Mouse (Mus musculus): ENCODE measurements at regions not wholly inside any gene's neighbourhood (a gene's known extent, or its start where the extent isn't known, plus 50 kb on each side); places are given as distances from the start of the nearest gene placed in this dataset.
"Not testable (repeated sequence)": the region's sequence is repeated elsewhere in the genome, so short reads cannot be mapped to it uniquely, and the experiment has no call there.

- not testable (repeated sequence) for DNase-seq
These were observed 183.7 kb upstream of the Ccdc54 start for GRCm38 (mm10) chr16:50774699-50775098.

- DNase-seq, result no peak
These were observed 175.3 kb upstream of the Ccdc54 start for GRCm38 (mm10) chr16:50766055-50766770.

DNA sequence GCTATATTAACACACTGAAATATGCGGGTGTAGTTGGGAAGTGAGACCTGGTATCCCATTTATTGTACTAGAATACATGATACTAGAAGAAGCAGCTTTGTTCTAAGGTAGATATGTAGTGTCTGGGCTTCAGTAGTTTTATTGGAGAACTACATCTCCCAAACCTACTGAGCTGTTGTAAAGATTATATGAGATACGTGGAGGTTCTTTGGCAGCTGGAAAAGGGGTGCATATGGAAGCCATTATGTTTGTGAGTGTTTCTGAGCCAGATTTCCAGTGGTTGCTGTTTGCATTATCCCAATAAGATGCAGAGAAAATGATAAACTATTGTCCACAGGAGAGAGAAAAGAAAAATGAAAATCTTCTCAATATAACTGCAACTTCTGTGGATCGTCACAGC is 171.1 kb upstream of the Ccdc54 start:
- DNase-seq, result no peak

DNA sequence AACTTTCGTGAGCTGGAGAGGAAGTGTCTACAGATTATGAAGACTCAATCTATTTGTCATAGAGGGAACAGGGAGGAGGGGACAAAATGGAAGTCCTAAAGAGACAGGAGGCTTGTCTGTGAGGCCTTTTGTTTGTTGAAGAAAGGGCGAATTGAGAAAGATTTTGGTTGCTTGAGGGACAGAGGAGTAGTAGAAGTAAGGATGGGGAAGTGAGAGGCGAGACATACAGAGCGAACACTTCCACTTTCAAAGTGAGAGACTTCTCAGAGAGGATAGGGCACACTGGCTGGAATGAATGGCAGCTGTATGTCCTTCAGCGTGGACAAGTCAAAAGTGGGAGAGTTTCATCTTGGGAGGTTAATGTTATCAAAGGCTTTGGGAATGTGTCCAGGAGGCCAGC is 169.0 kb upstream of the Ccdc54 start:
- no peak for DNase-seq

GRCm38 (mm10) chr16:50756696-50757095 is 165.7 kb upstream of the Ccdc54 start:
- DNase-seq, result peak; percentile 80

- peak; percentile 81 for DNase-seq
These were observed 162.8 kb upstream of the Ccdc54 start for GRCm38 (mm10) chr16:50753612-50754389.

GRCm38 (mm10) chr16:50753046-50753445 is 162.1 kb upstream of the Ccdc54 start:
- DNase-seq, result peak; percentile 37

- DNase-seq, result peak; percentile 57
These were observed 161.3 kb upstream of the Ccdc54 start for GRCm38 (mm10) chr16:50752277-50752600.

- DNase-seq, result peak; percentile 71
These were observed 160.7 kb upstream of the Ccdc54 start for GRCm38 (mm10) chr16:50751495-50752276.

GRCm38 (mm10) chr16:50747698-50748097 is 156.7 kb upstream of the Ccdc54 start:
- DNase-seq, result no peak

GRCm38 (mm10) chr16:50745723-50746122 is 154.8 kb upstream of the Ccdc54 start:
- DNase-seq, result no peak

DNA sequence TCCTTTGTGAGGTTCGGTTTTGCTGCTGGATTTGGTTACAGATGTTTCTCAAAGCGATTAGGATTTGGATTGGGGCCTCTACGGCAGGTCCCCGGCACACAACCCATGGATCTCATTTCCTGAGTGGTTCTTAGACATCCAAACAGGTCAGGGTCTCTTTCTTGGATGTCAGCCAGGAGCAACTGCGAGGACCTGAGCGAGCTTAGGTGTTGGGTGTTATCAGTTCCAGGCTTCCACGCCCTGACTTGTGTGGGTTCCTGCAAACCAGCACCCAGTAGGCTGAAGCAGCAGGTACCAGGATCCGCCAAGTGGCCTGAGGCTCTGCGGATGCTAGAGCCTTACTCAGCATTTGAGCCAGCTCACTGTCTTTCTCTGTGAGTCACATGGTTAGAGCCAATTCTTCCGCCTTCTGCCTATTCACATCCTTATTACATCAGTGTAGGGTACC is 146.5 kb upstream of the Ccdc54 start:
- peak; percentile 44 for DNase-seq

- DNase-seq, result peak; percentile 95
These were observed 145.4 kb upstream of the Ccdc54 start for GRCm38 (mm10) chr16:50736151-50737047.

DNA sequence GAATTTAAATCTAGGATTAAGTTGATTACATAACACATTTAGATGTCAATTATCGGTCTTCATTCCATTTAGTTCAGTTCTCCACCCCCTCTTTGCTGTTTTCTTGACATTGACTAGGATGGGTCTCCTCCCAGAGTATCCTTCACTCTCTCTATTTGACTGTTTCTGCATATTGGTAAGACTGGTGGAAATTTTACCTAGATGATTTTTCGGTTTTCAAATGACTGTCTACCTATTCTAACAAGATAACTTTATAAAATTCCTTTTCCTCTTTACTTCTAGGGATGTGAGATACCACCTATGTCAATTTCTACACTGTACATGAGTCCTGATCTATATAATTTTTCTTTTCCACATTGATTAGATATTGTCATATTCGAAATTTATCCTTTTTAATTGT is 142.4 kb upstream of the Ccdc54 start:
- DNase-seq, result no peak

GRCm38 (mm10) chr16:50732082-50733006 is 141.4 kb upstream of the Ccdc54 start:
- peak; percentile 95 for DNase-seq

DNA sequence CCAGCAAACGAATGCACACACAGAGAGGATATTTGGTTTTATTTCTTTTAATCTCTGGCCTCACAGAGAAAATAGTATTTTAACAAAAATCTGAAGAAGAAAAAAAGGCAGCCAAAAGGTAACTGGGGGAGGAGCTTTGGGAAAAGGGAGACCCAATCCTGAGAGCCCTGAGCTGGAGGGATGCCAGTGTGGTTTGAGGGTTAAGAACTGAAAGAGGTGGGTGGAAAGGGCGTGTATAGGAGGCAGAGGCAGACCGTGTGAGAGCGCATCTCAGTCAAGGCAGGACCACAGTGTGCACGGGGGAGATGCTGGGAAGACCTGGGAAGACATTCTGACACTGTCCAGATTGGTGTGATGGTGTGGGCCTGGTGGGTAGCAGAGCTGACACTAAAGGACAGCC is 138.4 kb upstream of the Ccdc54 start:
- DNase-seq, result no peak

GRCm38 (mm10) chr16:50723144-50723543 is 132.2 kb upstream of the Ccdc54 start:
- no peak for DNase-seq

DNA sequence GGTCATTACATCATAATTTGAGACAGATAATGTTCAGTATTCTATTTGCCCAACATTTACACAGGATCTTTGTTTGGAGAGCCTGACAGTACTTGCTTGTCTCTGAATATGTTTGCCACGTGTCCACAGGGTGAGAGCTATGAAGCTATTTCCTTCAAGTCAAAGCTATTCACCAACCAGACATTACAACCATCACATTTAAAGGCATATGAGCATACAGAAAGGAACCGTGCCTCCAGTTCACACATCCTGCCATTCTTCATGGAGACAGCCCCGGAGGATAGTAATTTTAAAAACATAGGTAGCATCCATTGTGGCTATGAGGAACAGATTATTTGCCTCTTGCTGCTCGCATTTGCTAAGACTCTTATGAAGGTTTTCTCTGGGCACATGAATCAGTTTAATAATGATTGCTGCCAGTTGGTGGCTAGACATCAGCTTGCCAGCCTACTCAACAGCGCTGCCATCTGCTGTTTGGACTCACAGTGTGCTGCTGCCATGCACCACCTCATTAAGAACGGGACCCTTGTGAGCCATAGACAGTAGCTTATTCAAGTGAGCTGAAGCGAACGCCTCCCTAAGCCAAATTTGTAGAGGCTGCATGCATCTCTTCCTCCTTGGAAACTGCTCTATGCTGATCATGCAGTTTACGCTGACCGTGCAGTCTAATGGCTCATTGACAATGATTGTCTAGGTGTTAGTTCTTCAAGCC is 126.5 kb upstream of the Ccdc54 start:
- DNase-seq, result peak; percentile 12

DNA sequence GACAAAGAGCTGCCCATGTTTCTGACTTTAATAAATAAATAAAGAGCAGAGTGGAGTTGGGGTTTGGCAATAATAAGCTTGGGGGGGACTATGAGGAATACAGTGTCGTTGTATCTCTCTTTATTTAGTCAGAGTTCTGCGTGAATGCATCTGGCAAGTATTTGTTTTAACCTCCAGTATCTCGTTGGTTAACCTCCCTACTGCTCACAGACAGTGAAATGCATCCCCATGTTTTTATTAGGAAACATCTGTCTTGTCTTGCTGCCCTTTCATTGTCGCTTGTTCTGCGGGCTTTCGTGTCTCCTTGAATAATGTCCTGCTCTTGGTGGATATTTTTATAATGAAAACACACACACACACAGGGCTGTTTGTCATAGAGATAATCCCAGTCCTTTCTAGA is 118.8 kb upstream of the Ccdc54 start:
- no peak for DNase-seq

DNA sequence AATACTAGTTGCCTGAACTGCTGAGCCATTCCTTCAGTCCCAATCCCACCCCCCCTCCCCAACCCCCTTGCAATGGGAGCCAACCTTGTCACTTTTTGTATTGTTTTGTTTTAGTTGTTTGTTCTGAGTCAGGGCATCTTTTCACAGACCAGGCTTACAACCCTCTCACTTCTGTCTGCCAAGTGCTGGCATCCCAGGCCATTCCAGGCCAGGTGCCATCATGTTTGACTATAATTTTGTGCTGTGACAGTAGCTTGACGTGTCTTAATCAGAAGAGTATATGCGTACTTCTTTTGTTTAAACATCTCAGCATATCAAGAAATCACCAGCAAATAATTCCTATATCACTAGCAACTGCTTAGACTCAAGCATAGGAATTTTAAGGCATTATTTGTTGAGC is 117.0 kb upstream of the Ccdc54 start:
- no peak for DNase-seq

Data from adrenal gland, postnatal 14 days (tissue).